ENCODE assay signal across 8 mouse cellular contexts in genomic region chr8:115942731-115943509, GRCm38 (mm10).
DNase-seq lines count a peak whose midpoint lies in the region; ATAC-seq and TF ChIP-seq lines count a peak whose summit lies in the region.

No protein-coding gene starts in this region.

- WGBS in heart, adult 2 months, result 47% methylated on average over 16 of the region's 16 CpGs
- 51% methylated on average over 16 of the region's 16 CpGs for WGBS in kidney, embryonic 15.5 days
- 28% methylated on average over 16 of the region's 16 CpGs for WGBS in limb, embryonic 15.5 days

- H3K79me2 ChIP-seq in heart, adult 2 months (replicated peaks; ENCODE audit: control insufficient read depth, insufficient read depth, low read length), result no peaks in the 10 kb centered on the region

- H3K4me3 ChIP-seq in heart, adult 2 months, result no peak overlapping the region
- H3K4me3 ChIP-seq in kidney, embryonic 15.5 days (replicated peaks), result no peak overlapping the region
- H3K4me3 ChIP-seq in limb, embryonic 15.5 days, result no peak overlapping the region

- ATAC-seq in kidney, embryonic 15.5 days (replicated peaks; ENCODE audit: low FRiP score), result peak; percentile 52; the same call in 1 of the 2 replicates
- ATAC-seq in limb, embryonic 15.5 days (ENCODE audit: insufficient number of reproducible peaks, low FRiP score, low TSS enrichment, low read depth), result 0 out of 2 replicates have a peak, but pooled peaks have one; percentile 35
- ATAC-seq in granulocyte monocyte progenitor cell, adult 5-6 weeks (replicated peaks; ENCODE audit: poor library complexity, severe bottlenecking), result no peak

- H3K9me3 ChIP-seq in kidney, embryonic 15.5 days (replicated peaks), result no peaks in the 10 kb centered on the region
- H3K9me3 ChIP-seq in limb, embryonic 15.5 days, result no peaks in the 10 kb centered on the region

- no peaks in the 10 kb centered on the region for H3K36me3 ChIP-seq in heart, adult 2 months (ENCODE audit: control insufficient read depth, insufficient read depth, low read length)
- H3K36me3 ChIP-seq in kidney, embryonic 15.5 days, result no peaks in the 10 kb centered on the region
- H3K36me3 ChIP-seq in limb, embryonic 15.5 days, result no peaks in the 10 kb centered on the region

- no peak overlapping the region for H3K9ac ChIP-seq in heart, adult 2 months (ENCODE audit: low read depth, low read length)
- H3K9ac ChIP-seq in kidney, embryonic 15.5 days, result no peak overlapping the region
- no peak overlapping the region for H3K9ac ChIP-seq in limb, embryonic 15.5 days

- no peaks in the 10 kb centered on the region for H3K4me1 ChIP-seq in heart, adult 2 months (ENCODE audit: control insufficient read depth, insufficient read depth, low read length)
- H3K4me1 ChIP-seq in kidney, embryonic 15.5 days, result 0 out of 2 replicates have a peak, but pooled peaks cover 3% of the 10 kb centered on the region
- peaks cover 7% of the 10 kb centered on the region for H3K4me1 ChIP-seq in limb, embryonic 15.5 days

- peak; percentile 1 for DNase-seq in right cerebral cortex, adult 18-20 months
- no peak for DNase-seq in right cerebral cortex, postnatal 25 days
- DNase-seq in heart, adult 2 months, result peak; percentile 11 to 21
- DNase-seq in ovary, postnatal 10 days (ENCODE audit: low spot score), result peak; percentile 10
- DNase-seq in spleen, postnatal 4 days (ENCODE audit: low spot score in 2 of 2), result no peak

- TF ChIP-seq CTCF in heart, adult 2 months (IDR thresholded peaks at IDR 0.05), result no peak

- intact Hi-C loops in heart, adult 2 months (cut with DNase I), result no loop called here

- no peak overlapping the region for H3K4me2 ChIP-seq in kidney, embryonic 15.5 days
- H3K4me2 ChIP-seq in limb, embryonic 15.5 days, result peak overlapping the region; percentile 8; the same call in 1 of the 2 replicates

- no peak for TF ChIP-seq EP300 in heart, adult 2 months (IDR thresholded peaks at IDR 0.05; ENCODE audit: insufficient read depth, low read depth, low read length)

- no peak overlapping the region for H3K27ac ChIP-seq in heart, adult 2 months
- no peak overlapping the region for H3K27ac ChIP-seq in kidney, embryonic 15.5 days
- H3K27ac ChIP-seq in limb, embryonic 15.5 days, result no peak overlapping the region

- no peaks in the 10 kb centered on the region for H3K27me3 ChIP-seq in heart, adult 2 months (ENCODE audit: control insufficient read depth, insufficient read depth, low read length)
- H3K27me3 ChIP-seq in kidney, embryonic 15.5 days, result no peaks in the 10 kb centered on the region
- no peaks in the 10 kb centered on the region for H3K27me3 ChIP-seq in limb, embryonic 15.5 days

- no peak for TF ChIP-seq POLR2A in heart, adult 2 months (IDR thresholded peaks at IDR 0.05; ENCODE audit: insufficient read depth, low read depth, low read length)

Comparison
In these comparisons a context has a peak if more than half of its experiments do, and no peak if none do; other contexts are left out.
1. DNase-seq: peak in right cerebral cortex, adult 18-20 months (single experiment), heart, adult 2 months (2 of 2) and ovary, postnatal 10 days (single experiment); none in right cerebral cortex, postnatal 25 days (single experiment) and spleen, postnatal 4 days (0 of 2).